Mouse (Mus musculus) MEL (cell line): Measurements from ENCODE around the gene Sin3b.

ENCODE experiments used
- HCFC1 ChIP-seq: IDR thresholded peaks from 2 replicates; pipeline ENCODE4 v1.6.1; 2012; ENCODE audit warnings: low read depth, mild to moderate bottlenecking, inconsistent platforms, low read length, improper control_type of control experiment, moderate library complexity
- POLR2AphosphoS2 ChIP-seq: IDR thresholded peaks from 2 replicates; pipeline ENCODE4 v1.6.1; 2011; ENCODE audit warnings: low read length, improper control_type of control experiment

DNA sequence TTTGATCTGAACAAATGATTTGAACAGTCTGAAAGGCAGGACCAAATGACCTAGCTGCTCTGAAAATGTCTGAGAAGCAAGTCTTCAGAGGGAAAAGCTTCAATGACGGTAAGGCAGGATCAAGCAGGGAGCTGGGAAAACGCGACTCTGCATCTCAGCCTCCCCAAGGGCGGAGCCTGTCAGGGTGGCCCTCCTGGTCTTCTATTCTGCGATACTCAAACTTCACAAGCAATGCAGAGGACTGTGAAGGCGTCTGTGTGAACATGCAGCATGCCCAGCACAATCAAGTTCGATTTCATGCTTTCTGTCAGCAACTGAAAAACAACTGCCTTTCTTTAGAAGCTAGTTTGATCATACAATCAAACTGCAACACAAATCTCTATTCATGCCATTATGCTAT lies 43.7 kb downstream of the Sin3b start:
- TF ChIP-seq HCFC1 (no peak), POLR2AphosphoS2 (no peak)
